Mouse (Mus musculus) MEL (cell line): Measurements from ENCODE around the gene Gm49358. TPM values are rescaled to one million over a fixed set of nuclear protein-coding genes. Genes with fewer than 3 reads are reported as not detected.

Experiments
- DNase-seq: peaks from one replicate; pipeline ENCODE4 v3.0.0; 2011; ENCODE audit warnings: low read depth, low spot score
- H3K27ac ChIP-seq: 2 replicates; pipeline ENCODE4 v1.5.1; 2012; ENCODE audit warnings: low read depth, mild to moderate bottlenecking, control low read depth, low read length, moderate library complexity; ENCODE audit not compliant: control insufficient read depth
- H3K27me3 ChIP-seq, 2 experiments: fragments of 150-350 bp in 1 of 2; sonication (generic) in 1 of 2; 2 replicates each; pipeline ENCODE4 v1.6.1; 2012; ENCODE audit warnings: low read length in 2 of 2, mild to moderate bottlenecking in 2 of 2, improper control_type of control experiment in 1 of 2, moderate library complexity in 1 of 2; ENCODE audit not compliant: insufficient read depth in 2 of 2, control insufficient read depth in 1 of 2
- H3K36me3 ChIP-seq, 2 experiments: 2 replicates each; pipeline ENCODE4 v1.6.1; 2012 to 2014; ENCODE audit warnings: low read length in 2 of 2, improper control_type of control experiment in 1 of 2, inconsistent platforms in 1 of 2, mild to moderate bottlenecking in 1 of 2; ENCODE audit not compliant: insufficient read depth in 2 of 2, control insufficient read depth in 1 of 2
- H3K4me1 ChIP-seq, 2 experiments: fragments of 150-350 bp in 1 of 2; sonication (generic) in 1 of 2; 2 replicates each; pipeline ENCODE4 v1.6.1; 2012; ENCODE audit warnings: low read length in 2 of 2, improper control_type of control experiment in 1 of 2, mild to moderate bottlenecking in 1 of 2; ENCODE audit not compliant: insufficient read depth in 2 of 2, control insufficient read depth in 1 of 2
- H3K4me3 ChIP-seq, 2 experiments: fragments of 150-350 bp in 1 of 2; sonication (generic) in 1 of 2; 2 replicates each; pipeline ENCODE4 v1.5.1; 2012; ENCODE audit warnings: low read depth in 2 of 2, low read length in 2 of 2, mild to moderate bottlenecking in 2 of 2, moderate library complexity in 2 of 2, control low read depth in 1 of 2, improper control_type of control experiment in 1 of 2; ENCODE audit not compliant: control insufficient read depth in 1 of 2, insufficient read depth in 1 of 2
- H3K79me2 ChIP-seq: 2 replicates; pipeline ENCODE4 v1.6.1; 2012; ENCODE audit warnings: mild to moderate bottlenecking, low read length, moderate library complexity; ENCODE audit not compliant: control insufficient read depth, poor library complexity, insufficient read depth
- H3K9ac ChIP-seq: 2 replicates; pipeline ENCODE4 v1.6.1; 2012; ENCODE audit warnings: low read depth, mild to moderate bottlenecking, control low read depth, low read length, moderate library complexity; ENCODE audit not compliant: control insufficient read depth, poor library complexity, severe bottlenecking
- H3K9me3 ChIP-seq: fragments of 150-350 bp; sonication (generic); replicated peaks from 2 replicates; pipeline ENCODE4 v1.6.1; 2012; ENCODE audit warnings: mild to moderate bottlenecking, low read length, improper control_type of control experiment, moderate library complexity; ENCODE audit not compliant: insufficient read depth
- CHD2 ChIP-seq: IDR thresholded peaks from 2 replicates; pipeline ENCODE4 v1.6.1; 2011; ENCODE audit warnings: low read length, improper control_type of control experiment
- CTCF ChIP-seq, 3 experiments: IDR thresholded peaks in 2 of 3; conservative IDR thresholded peaks in 1 of 3; 2 replicates each; pipeline ENCODE4 v1.5.1; 2011 to 2012; ENCODE audit warnings: low read length in 3 of 3, low read depth in 2 of 3, mild to moderate bottlenecking in 2 of 3, improper control_type of control experiment in 1 of 3, inconsistent platforms in 1 of 3, mixed read lengths in 1 of 3, moderate library complexity in 1 of 3; ENCODE audit not compliant: control insufficient read depth in 1 of 3, insufficient read depth in 1 of 3, poor library complexity in 1 of 3, severe bottlenecking in 1 of 3
- E2F4 ChIP-seq: IDR thresholded peaks from 2 replicates; pipeline ENCODE4 v1.6.1; 2011; ENCODE audit warnings: low read depth, low read length, improper control_type of control experiment, borderline replicate concordance
- EP300 ChIP-seq, 2 experiments: IDR thresholded peaks; 2 replicates each; pipeline ENCODE4 v1.6.1; 2011; ENCODE audit warnings: improper control_type of control experiment in 2 of 2, low read length in 2 of 2, low read depth in 1 of 2, mild to moderate bottlenecking in 1 of 2
- ETS1 ChIP-seq: IDR thresholded peaks from 2 replicates; pipeline ENCODE4 v1.6.1; 2012; ENCODE audit warnings: low read depth, mild to moderate bottlenecking, inconsistent platforms, low read length, improper control_type of control experiment, moderate library complexity
- HCFC1 ChIP-seq: IDR thresholded peaks from 2 replicates; pipeline ENCODE4 v1.6.1; 2012; ENCODE audit warnings: low read depth, mild to moderate bottlenecking, inconsistent platforms, low read length, improper control_type of control experiment, moderate library complexity
- JUND ChIP-seq: IDR thresholded peaks from 2 replicates; pipeline ENCODE4 v1.6.1; 2011; ENCODE audit warnings: low read depth, mild to moderate bottlenecking, improper control_type of control experiment, low read length
- KAT2A ChIP-seq: conservative IDR thresholded peaks from 2 replicates; pipeline ENCODE4 v1.6.1; 2012; ENCODE audit warnings: low read depth, low read length, improper control_type of control experiment, inconsistent platforms
- MAFK ChIP-seq: IDR thresholded peaks from 2 replicates; pipeline ENCODE4 v1.6.1; 2011; ENCODE audit warnings: low read depth, mild to moderate bottlenecking, low read length, improper control_type of control experiment, borderline replicate concordance
- MXI1 ChIP-seq: IDR thresholded peaks from 2 replicates; pipeline ENCODE4 v1.6.1; 2011; ENCODE audit warnings: mild to moderate bottlenecking, low read depth, low read length, improper control_type of control experiment
- NELFE ChIP-seq: IDR thresholded peaks from 2 replicates; pipeline ENCODE4 v1.6.1; 2011; ENCODE audit warnings: low read depth, low read length, improper control_type of control experiment
- NRF1 ChIP-seq: IDR thresholded peaks from 2 replicates; pipeline ENCODE4 v1.6.1; 2014; ENCODE audit warnings: low read depth, mild to moderate bottlenecking, inconsistent platforms, low read length, improper control_type of control experiment, moderate library complexity; ENCODE audit not compliant: poor library complexity, insufficient read depth, severe bottlenecking
- POLR2AphosphoS2 ChIP-seq: IDR thresholded peaks from 2 replicates; pipeline ENCODE4 v1.6.1; 2011; ENCODE audit warnings: low read length, improper control_type of control experiment
- RCOR1 ChIP-seq: IDR thresholded peaks from 2 replicates; pipeline ENCODE4 v1.6.1; 2012; ENCODE audit warnings: low read depth, mild to moderate bottlenecking, inconsistent platforms, low read length, improper control_type of control experiment
- SIN3A ChIP-seq: IDR thresholded peaks from 2 replicates; pipeline ENCODE4 v1.6.1; 2012; ENCODE audit warnings: low read length, improper control_type of control experiment, inconsistent platforms
- SMC3 ChIP-seq: IDR thresholded peaks from 2 replicates; pipeline ENCODE4 v1.6.1; 2011; ENCODE audit warnings: low read depth, low read length, improper control_type of control experiment
- TAL1 ChIP-seq: IDR thresholded peaks from 2 replicates; pipeline ENCODE4 v1.6.1; 2012; ENCODE audit warnings: mild to moderate bottlenecking, inconsistent platforms, low read length, moderate library complexity, mixed read lengths
- TCF12 ChIP-seq: IDR thresholded peaks from 2 replicates; pipeline ENCODE4 v1.6.1; 2014; ENCODE audit warnings: low read depth, mild to moderate bottlenecking, inconsistent platforms, low read length, improper control_type of control experiment, moderate library complexity
- ZKSCAN1 ChIP-seq: IDR thresholded peaks from 2 replicates; pipeline ENCODE4 v1.6.1; 2012; ENCODE audit warnings: low read depth, mild to moderate bottlenecking, inconsistent platforms, low read length, improper control_type of control experiment, moderate library complexity
- ZMIZ1 ChIP-seq: IDR thresholded peaks from 2 replicates; pipeline ENCODE4 v1.6.1; 2012; ENCODE audit warnings: low read depth, mild to moderate bottlenecking, inconsistent platforms, low read length, improper control_type of control experiment, moderate library complexity
- polyA plus RNA-seq, 2 experiments: library from polyadenylated mRNA; stranded (reverse) in 1 of 2; unstranded in 1 of 2; fragments of >175 nt in 1 of 2; fragments of >200 nt in 1 of 2; gene quantifications; 2 replicates each; pipeline versions ENCODE4 v1.2.1 to v1.2.4; 2012; ENCODE audit warnings: low replicate concordance in 2 of 2, low read depth in 1 of 2; ENCODE audit not compliant: insufficient read length in 2 of 2, insufficient read depth in 1 of 2, missing spikeins in 1 of 2
- total RNA-seq: library from RNA; depleted of rRNA; stranded (reverse); fragments of 300-350 nt; gene quantifications from 2 replicates; pipeline ENCODE4 v1.2.3, GENCODE M21; 2012

The Gm49358 gene
- total and polyA plus RNA-seq, 3 experiments = 1.3 TPM; not detected in 2

DNA sequence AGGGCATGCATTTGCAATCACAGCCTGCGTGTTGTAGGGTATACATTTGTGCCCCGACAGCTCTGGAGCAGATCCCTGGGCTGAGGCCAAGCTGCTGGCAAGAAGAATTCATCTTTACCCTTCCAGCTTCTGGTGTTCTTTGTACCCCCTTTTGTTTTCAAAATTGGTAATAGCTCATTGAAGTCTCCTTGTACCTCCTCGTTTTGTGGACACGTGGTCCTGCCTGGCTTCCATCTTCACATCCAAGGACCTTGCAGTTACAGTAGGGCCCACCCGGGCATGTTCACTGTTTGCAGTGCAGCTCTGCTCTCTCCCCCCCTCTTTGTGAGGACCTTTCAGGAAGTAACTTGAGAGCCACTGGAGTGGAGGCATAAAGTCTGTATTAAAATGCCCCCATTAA, 24.4 kb downstream of the Gm49358 start:
- no peaks in the 10 kb centered on the region for H3K4me1 ChIP-seq
- H3K36me3 ChIP-seq = no peaks in the 10 kb centered on the region; a peak in 1 of 4 replicates
- H3K27ac ChIP-seq = no peak overlapping the region
- H3K9ac ChIP-seq = no peak overlapping the region
- no peak for TF ChIP-seq CTCF (IDR thresholded peaks at IDR 0.05 in 2 of 3, conservative IDR thresholded peaks at IDR 0.05 in 1 of 3; ENCODE audit: control insufficient read depth in 1 of 3, insufficient read depth in 1 of 3, low read depth in 2 of 3, low read length in 3 of 3, poor library complexity in 1 of 3, severe bottlenecking in 1 of 3)
- TF ChIP-seq ZKSCAN1 = no peak
- no peak for TF ChIP-seq HCFC1
- no peak for TF ChIP-seq JUND
- TF ChIP-seq POLR2AphosphoS2 = no peak
- TF ChIP-seq EP300 (IDR thresholded peaks at IDR 0.05; ENCODE audit: low read depth in 1 of 2, low read length in 2 of 2) = no peak
- no peak for TF ChIP-seq KAT2A
- TF ChIP-seq ZMIZ1 = no peak
- TF ChIP-seq RCOR1 = no peak
- DNase-seq = no peak
- H3K9me3 ChIP-seq = no peaks in the 10 kb centered on the region
- no peaks in the 10 kb centered on the region for H3K27me3 ChIP-seq
- H3K79me2 ChIP-seq = peaks cover 60% of the 10 kb centered on the region
- H3K4me3 ChIP-seq = no peak overlapping the region

DNA sequence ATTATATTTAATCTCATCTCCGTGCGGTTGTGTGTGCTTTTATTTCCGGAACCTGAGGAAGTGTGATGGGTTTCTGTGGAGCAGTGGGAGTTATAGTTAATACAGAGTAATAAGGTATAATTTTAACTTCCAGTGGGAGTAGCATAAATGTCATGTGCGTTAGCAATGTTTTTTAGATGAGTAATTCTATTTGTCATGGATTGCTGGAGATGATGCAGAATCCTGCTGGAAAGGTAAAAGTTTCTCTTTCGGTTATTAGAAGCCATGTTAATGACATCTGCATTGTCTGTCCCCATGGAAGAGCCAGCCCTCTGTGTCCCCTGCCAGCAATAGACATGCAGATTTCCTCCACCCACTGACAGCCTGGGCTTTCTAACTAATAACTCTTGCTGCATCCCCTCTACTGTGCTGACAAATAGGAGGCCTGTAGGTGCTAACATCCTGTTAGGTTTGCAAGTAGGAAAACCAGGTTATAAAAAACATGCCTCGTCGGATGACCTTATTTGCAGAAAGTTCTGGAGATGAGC, 25.4 kb downstream of the Gm49358 start:
- Histone ChIP-seq H3K27me3 (no peaks in the 10 kb centered on the region), H3K36me3 (no peaks in the 10 kb centered on the region), H3K79me2 (peaks cover 61% of the 10 kb centered on the region), H3K9me3 (no peaks in the 10 kb centered on the region), H3K4me1 (no peaks in the 10 kb centered on the region), H3K4me3 (no peak overlapping the region), H3K9ac (no peak overlapping the region), H3K27ac (no peak overlapping the region)
- no peak for TF ChIP-seq JUND
- TF ChIP-seq MXI1 = no peak
- TF ChIP-seq CTCF (IDR thresholded peaks at IDR 0.05 in 2 of 3, conservative IDR thresholded peaks at IDR 0.05 in 1 of 3; ENCODE audit: control insufficient read depth in 1 of 3, insufficient read depth in 1 of 3, low read depth in 2 of 3, low read length in 3 of 3, poor library complexity in 1 of 3, severe bottlenecking in 1 of 3) = no peak
- no peak for TF ChIP-seq NELFE
- no peak for TF ChIP-seq SMC3
- TF ChIP-seq ZMIZ1 = no peak
- TF ChIP-seq ETS1 = no peak
- no peak for TF ChIP-seq TCF12
- no peak for TF ChIP-seq RCOR1
- TF ChIP-seq E2F4 = no peak
- TF ChIP-seq CHD2 = no peak
- TF ChIP-seq HCFC1 = no peak
- no peak for TF ChIP-seq NRF1
- no peak for TF ChIP-seq TAL1
- no peak for TF ChIP-seq MAFK
- no peak for TF ChIP-seq SIN3A
- no peak for DNase-seq
